Mouse (Mus musculus) forebrain, embryonic 11.5 days (tissue): Measurements from ENCODE around the gene Jak3. TPM values are rescaled to one million over a fixed set of nuclear protein-coding genes. Genes with fewer than 3 reads are reported as not detected.
A peak's percentile ranks its signal among the peaks of the same experiment; 100 is the strongest.
"Not testable (repeated sequence)": the region's sequence is repeated elsewhere in the genome, so short reads cannot be mapped to it uniquely, and the experiment has no call there.

Experiments
- ATAC-seq: fragments of 200-750 bp; cut with Nextera tagmentation; replicated peaks from 2 replicates; pipeline ENCODE4 v1.8.0; 2017; ENCODE audit warnings: moderate TSS enrichment; ENCODE audit not compliant: low FRiP score
- DNase-seq: peaks from one replicate; pipeline ENCODE4 v3.0.0-alpha.2; 2017; ENCODE audit warnings: low spot score
- H3K27ac ChIP-seq: fragments of 300-500 bp; sonication (generic); 2 replicates; pipeline ENCODE4 v1.5.1; 2014; ENCODE audit warnings: low read depth, low read length
- H3K27me3 ChIP-seq: fragments of 300-500 bp; sonication (generic); 2 replicates; pipeline ENCODE4 v1.6.1; 2014; ENCODE audit warnings: mild to moderate bottlenecking, low read length, mixed read lengths; ENCODE audit not compliant: control insufficient read depth, insufficient read depth
- H3K36me3 ChIP-seq: fragments of 300-500 bp; sonication (generic); 2 replicates; pipeline ENCODE4 v1.6.1; 2014; ENCODE audit warnings: mild to moderate bottlenecking, low read length, moderate library complexity, mixed read lengths; ENCODE audit not compliant: control insufficient read depth, insufficient read depth
- H3K4me1 ChIP-seq: fragments of 300-500 bp; sonication (generic); replicated peaks from 2 replicates; pipeline ENCODE4 v1.6.1; 2014; ENCODE audit warnings: low read length, mixed read lengths; ENCODE audit not compliant: control insufficient read depth, insufficient read depth
- H3K4me2 ChIP-seq: fragments of 300-500 bp; sonication (generic); 2 replicates; pipeline ENCODE4 v1.6.1; 2014; ENCODE audit warnings: low read depth, mild to moderate bottlenecking, low read length, moderate library complexity, mixed read lengths; ENCODE audit not compliant: severe bottlenecking
- H3K4me3 ChIP-seq: fragments of 300-500 bp; sonication (generic); 2 replicates; pipeline ENCODE4 v1.5.1; 2014; ENCODE audit warnings: low read depth, low read length
- H3K9ac ChIP-seq: fragments of 300-500 bp; sonication (generic); 2 replicates; pipeline ENCODE4 v1.6.1; 2014; ENCODE audit warnings: low read length
- H3K9me3 ChIP-seq: fragments of 300-500 bp; sonication (generic); 2 replicates; pipeline ENCODE4 v1.6.1; 2016; ENCODE audit warnings: low read length, mixed read lengths; ENCODE audit not compliant: control insufficient read depth
- WGBS: fragments of 180-500 bp; shearing (Covaris S2); extraction: QIAGEN DNeasy Blood & Tissue Kit; methylation state at CpG from one replicate; pipeline ENCODE4 v1.1.7; 2014; 5-methylcytosine and 5-hydroxymethylcytosine counted together
- polyA plus RNA-seq: library from polyadenylated mRNA; unstranded; fragments of >200 nt; fragmentation: Nextera tagmentation; extraction: Ambion mirVana; gene quantifications from 2 replicates; pipeline ENCODE4 v1.2.1, GENCODE M21; 2014

Jak3 gene
- polyA plus RNA-seq, 1 experiment from 2014 or later: 2.3 TPM

- Histone ChIP-seq H3K4me1 (0 out of 2 replicates have a peak, but pooled peaks cover 2% of the 10 kb centered on the region), H3K27ac (no peak overlapping the region), H3K4me3 (no peak overlapping the region), H3K9me3 (no peaks in the 10 kb centered on the region), H3K36me3 (no peaks in the 10 kb centered on the region), H3K27me3 (peaks cover 34% of the 10 kb centered on the region), H3K4me2 (no peak overlapping the region), H3K9ac (no peak overlapping the region)
- no peak for DNase-seq
- ATAC-seq: no peak
- WGBS: 35% methylated on average over 4 of the region's 4 CpGs
Observed at GRCm38 (mm10) chr8:71702087-71702432, 26.0 kb downstream of the Jak3 start.

GRCm38 (mm10) chr8:71702923-71703322 is 26.8 kb downstream of the Jak3 start:
- Histone ChIP-seq H3K36me3 (no peaks in the 10 kb centered on the region), H3K4me1 (0 out of 2 replicates have a peak, but pooled peaks cover 2% of the 10 kb centered on the region), H3K27ac (no peak overlapping the region), H3K4me3 (no peak overlapping the region), H3K9ac (no peak overlapping the region), H3K27me3 (peaks cover 36% of the 10 kb centered on the region), H3K4me2 (no peak overlapping the region), H3K9me3 (no peaks in the 10 kb centered on the region)
- DNase-seq (no peak), ATAC-seq (no peak)
- 86% methylated on average over 3 of the region's 3 CpGs for WGBS

GRCm38 (mm10) chr8:71703400-71703799 is 27.3 kb downstream of the Jak3 start:
- not testable (repeated sequence) for H3K4me1 ChIP-seq, H3K9me3 ChIP-seq, DNase-seq, H3K4me3 ChIP-seq, ATAC-seq, H3K9ac ChIP-seq, H3K4me2 ChIP-seq, H3K36me3 ChIP-seq, H3K27ac ChIP-seq
- H3K27me3 ChIP-seq: peaks cover 35% of the 10 kb centered on the region

- peak; percentile 76 for DNase-seq
- no peak overlapping the region for H3K9ac ChIP-seq
- 0 out of 2 replicates have a peak, but pooled peaks cover 2% of the 10 kb centered on the region for H3K4me1 ChIP-seq
- no peaks in the 10 kb centered on the region for H3K9me3 ChIP-seq
- no peaks in the 10 kb centered on the region for H3K36me3 ChIP-seq
- no peak overlapping the region for H3K4me2 ChIP-seq
- 33% methylated on average over 8 of the region's 8 CpGs for WGBS
- peaks cover 12% of the 10 kb centered on the region for H3K27me3 ChIP-seq
- H3K4me3 ChIP-seq: no peak overlapping the region
- H3K27ac ChIP-seq: no peak overlapping the region
- ATAC-seq: no peak
Observed at GRCm38 (mm10) chr8:71707874-71708273, 31.8 kb downstream of the Jak3 start.

- 41% methylated on average over 25 of the region's 25 CpGs for WGBS
- H3K4me1 ChIP-seq: 0 out of 2 replicates have a peak, but pooled peaks cover 2% of the 10 kb centered on the region
- no peak overlapping the region for H3K9ac ChIP-seq
- no peaks in the 10 kb centered on the region for H3K9me3 ChIP-seq
- H3K36me3 ChIP-seq: no peaks in the 10 kb centered on the region
- H3K27ac ChIP-seq: no peak overlapping the region
- H3K4me2 ChIP-seq: peak overlapping the region; percentile 38; the same call in 1 of the 2 replicates
- DNase-seq (no peak), ATAC-seq (peak; percentile 34)
- no peak overlapping the region for H3K4me3 ChIP-seq
- H3K27me3 ChIP-seq: peaks cover 12% of the 10 kb centered on the region
Observed at GRCm38 (mm10) chr8:71709134-71709799, 33.2 kb downstream of the Jak3 start.

GRCm38 (mm10) chr8:71709800-71710446 is 33.8 kb downstream of the Jak3 start:
- Histone ChIP-seq H3K36me3 (no peaks in the 10 kb centered on the region), H3K4me3 (no peak overlapping the region), H3K9ac (no peak overlapping the region)

GRCm38 (mm10) chr8:71711574-71711973 is 35.5 kb downstream of the Jak3 start:
- Histone ChIP-seq H3K4me2 (no peak overlapping the region), H3K9ac (no peak overlapping the region), H3K4me3 (no peak overlapping the region), H3K27ac (no peak overlapping the region), H3K36me3 (no peaks in the 10 kb centered on the region), H3K4me1 (0 out of 2 replicates have a peak, but pooled peaks cover 2% of the 10 kb centered on the region), H3K27me3 (peaks cover 12% of the 10 kb centered on the region), H3K9me3 (no peaks in the 10 kb centered on the region)
- ATAC-seq: no peak
- no peak for DNase-seq
- 84% methylated on average over 2 of the region's 2 CpGs for WGBS

More at GRCm38 (mm10) chr8:71709800-71710446, 33.8 kb downstream of the Jak3 start:
- 18% methylated on average over 25 of the region's 25 CpGs for WGBS
- peak; percentile 69 for ATAC-seq
- H3K4me1 ChIP-seq: 0 out of 2 replicates have a peak, but pooled peaks cover 2% of the 10 kb centered on the region
- DNase-seq: peak; percentile 91
- H3K27me3 ChIP-seq: peaks cover 12% of the 10 kb centered on the region
- no peaks in the 10 kb centered on the region for H3K9me3 ChIP-seq
- H3K27ac ChIP-seq: no peak overlapping the region
- peak overlapping the region; percentile 38; the same call in 1 of the 2 replicates for H3K4me2 ChIP-seq

- DNase-seq: no peak
Observed at GRCm38 (mm10) chr8:71715531-71715930, 39.4 kb downstream of the Jak3 start.

More at GRCm38 (mm10) chr8:71715531-71715930, 39.4 kb downstream of the Jak3 start:
- no peaks in the 10 kb centered on the region for H3K27me3 ChIP-seq
- no peaks in the 10 kb centered on the region for H3K36me3 ChIP-seq
- peaks cover 14% of the 10 kb centered on the region for H3K4me1 ChIP-seq
- H3K4me2 ChIP-seq: no peak overlapping the region
- no peaks in the 10 kb centered on the region for H3K9me3 ChIP-seq
- no peak overlapping the region for H3K9ac ChIP-seq
- ATAC-seq: no peak
- H3K27ac ChIP-seq: no peak overlapping the region
- no peak overlapping the region for H3K4me3 ChIP-seq
- 59% methylated on average over 8 of the region's 8 CpGs for WGBS
